Mouse (Mus musculus): ENCODE data around the gene Rtbdn. TPM values are rescaled to one million over a fixed set of nuclear protein-coding genes. Genes with fewer than 3 reads are reported as not detected.

Rtbdn gene
- total and polyA plus RNA-seq, 2 experiments from 2014 or later = 3.5 to 10.4 TPM

DNA sequence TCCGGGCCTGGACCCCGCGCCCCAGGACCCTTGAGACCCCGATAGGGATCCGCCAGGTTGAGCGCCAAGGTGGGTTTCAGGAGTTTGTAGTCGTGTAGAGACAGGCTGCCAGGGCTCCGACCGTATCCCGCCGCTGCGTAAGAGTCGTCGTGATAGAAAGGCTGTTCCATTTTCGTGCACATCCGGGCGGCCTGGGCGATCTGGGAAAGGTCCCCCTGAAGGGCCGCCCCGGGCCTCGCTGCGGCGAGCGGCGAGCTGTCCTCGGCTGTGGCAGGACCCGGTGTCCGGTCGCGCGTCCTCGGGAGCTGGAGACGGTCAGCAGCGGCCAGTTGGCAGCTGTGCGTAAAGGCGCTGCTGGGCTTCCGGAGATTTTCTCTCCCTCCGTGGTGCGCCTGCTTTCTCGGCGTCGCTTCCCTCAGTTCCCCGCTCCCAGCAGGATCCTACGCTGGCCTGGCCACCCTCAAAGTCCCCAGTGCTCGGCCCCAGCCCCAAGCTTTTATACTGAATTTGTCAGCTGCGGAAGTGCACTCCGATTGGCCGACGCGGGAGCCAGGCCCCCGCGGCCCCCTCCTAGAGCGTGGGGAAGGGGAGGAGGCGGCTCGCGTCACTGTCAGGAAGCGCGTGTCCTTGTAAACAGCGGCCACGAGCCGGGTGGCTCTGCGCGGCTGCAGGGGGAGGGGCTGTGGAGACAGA, 31.6 kb downstream of the Rtbdn start, which contains the start of gene Junb:
Gene Junb, minus strand, starts transcription at position 471 of the 693 bp plus-strand sequence.
- peaks cover 19% of the 10 kb centered on the region; the same call in 1 of the 2 replicates for H3K4me1 ChIP-seq (ENCODE audit: insufficient read depth)
- peak; percentile 59 for ATAC-seq

DNA sequence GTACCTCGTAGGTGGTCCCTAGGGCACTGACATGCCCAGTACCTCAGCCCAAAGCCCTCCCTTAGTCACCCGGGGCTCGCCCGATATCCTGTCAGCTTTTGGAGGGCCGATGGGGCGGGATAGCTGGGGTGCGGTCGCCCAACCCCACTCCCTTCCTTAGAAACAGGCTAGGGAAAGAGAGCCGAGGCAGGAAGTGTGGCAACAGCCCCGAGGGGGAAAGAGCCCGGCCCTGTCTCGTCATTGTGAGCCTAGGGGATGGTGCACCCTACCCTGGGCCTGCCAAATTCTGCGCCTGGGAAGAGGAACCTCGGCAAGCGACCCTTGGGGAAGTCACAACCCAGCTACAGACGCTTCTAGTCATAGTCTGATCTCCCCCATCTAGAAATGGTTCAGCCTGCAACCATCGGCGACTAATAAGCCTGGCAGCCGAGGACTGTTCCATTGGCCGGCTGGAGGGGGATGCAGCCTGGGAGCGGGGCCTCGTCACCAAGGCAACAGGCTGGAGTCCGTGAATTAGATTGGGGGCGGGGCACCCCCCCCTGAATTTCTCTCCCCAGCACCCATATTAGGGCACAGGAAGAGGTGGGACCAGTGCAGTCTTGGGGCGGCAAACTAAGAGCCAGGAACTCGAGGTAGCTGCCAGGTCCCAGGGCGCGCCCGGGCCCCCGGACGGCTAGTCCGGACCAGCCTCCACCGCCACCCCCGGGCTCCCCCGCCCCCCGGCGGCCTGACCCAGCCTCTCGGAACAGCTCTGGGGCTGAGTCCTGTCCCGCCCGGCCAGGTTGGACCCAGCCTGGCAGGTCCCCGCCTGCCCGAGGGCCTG, 33.0 kb downstream of the Rtbdn start:
- Histone ChIP-seq H3K4me1 (ENCODE audit: insufficient read depth) (peaks cover 22% of the 10 kb centered on the region; the same call in 1 of the 2 replicates), H3K9ac (peak overlapping the region; percentile 44), H3K4me2 (ENCODE audit: low read depth) (peak overlapping the region; percentile 81), H3K36me3 (ENCODE audit: insufficient read depth) (0 out of 2 replicates have a peak, but pooled peaks cover 4% of the 10 kb centered on the region), H3K4me3 (ENCODE audit: low read depth, low read length) (peak overlapping the region; percentile 35), H3K9me3 (ENCODE audit: low read length) (no peaks in the 10 kb centered on the region), H3K27ac (ENCODE audit: low read depth, low read length) (peak overlapping the region; percentile 47; the same call in 1 of the 2 replicates), H3K27me3 (ENCODE audit: insufficient read depth, low read length) (no peaks in the 10 kb centered on the region)
- ATAC-seq = peak; percentile 67
- 5% methylated on average over 41 of the region's 42 CpGs for WGBS
- TF ChIP-seq CTCF (IDR thresholded peaks at IDR 0.05; ENCODE audit: low read depth) = no peak
- peak; percentile 93 for DNase-seq

More for the DNA sequence above, 31.6 kb downstream of the Rtbdn start, which contains the start of gene Junb:
- H3K4me3 ChIP-seq (ENCODE audit: low read depth, low read length) = peak within 1 kb of the TSS; percentile 49
- no peaks in the 10 kb centered on the region for H3K27me3 ChIP-seq (ENCODE audit: insufficient read depth, low read length)
- no peaks in the 10 kb centered on the region for H3K9me3 ChIP-seq (ENCODE audit: low read length)
- H3K4me2 ChIP-seq (ENCODE audit: low read depth) = peak within 1 kb of the TSS; percentile 81
- peaks cover 9% of the 10 kb centered on the region for H3K36me3 ChIP-seq (ENCODE audit: insufficient read depth)
- no peak for TF ChIP-seq CTCF (IDR thresholded peaks at IDR 0.05; ENCODE audit: low read depth)
- peak within 1 kb of the TSS; percentile 71 for H3K27ac ChIP-seq (ENCODE audit: low read depth, low read length)
- WGBS = 3% methylated on average over 63 of the region's 63 CpGs
- peak; percentile 93 for DNase-seq
- peak within 1 kb of the TSS; percentile 58 for H3K9ac ChIP-seq

DNA sequence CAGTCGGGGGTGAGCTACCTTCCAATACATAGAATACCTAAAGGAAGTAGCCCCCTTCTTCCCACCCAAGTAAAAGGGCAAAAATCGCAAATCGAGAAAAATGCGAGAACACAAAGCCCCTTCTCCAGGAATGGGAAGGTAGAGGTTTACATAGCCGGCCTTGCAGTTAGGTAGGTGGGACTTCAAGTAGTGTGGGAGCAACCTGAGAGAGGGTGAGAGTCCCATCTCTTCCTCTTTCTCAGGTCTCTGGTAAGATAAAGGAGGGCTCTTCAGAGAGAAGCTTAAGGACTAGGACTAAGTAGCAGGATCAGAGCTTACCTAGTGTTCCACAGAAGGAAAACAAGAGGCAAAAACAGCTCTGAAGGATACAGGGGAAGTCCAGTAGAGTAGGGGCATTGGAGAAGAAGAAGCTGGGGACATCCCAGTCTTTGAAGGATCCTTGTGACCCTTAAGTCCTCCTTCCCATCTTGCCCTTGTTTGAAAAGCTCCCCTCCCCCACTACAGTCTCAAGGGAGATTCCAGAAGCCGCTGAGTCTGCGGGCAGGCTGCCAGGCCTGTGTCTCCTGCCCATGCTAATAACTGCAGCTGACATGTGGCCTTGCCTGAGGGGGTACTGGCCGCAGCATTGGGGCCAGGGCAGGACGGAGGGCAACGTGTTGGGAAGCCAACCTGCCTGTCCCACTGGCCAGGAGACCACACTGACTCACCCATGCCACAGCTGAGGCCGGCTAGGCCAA, 34.0 kb downstream of the Rtbdn start:
- Histone ChIP-seq H3K9ac (no peak overlapping the region), H3K4me2 (ENCODE audit: low read depth) (peak overlapping the region; percentile 81), H3K27me3 (ENCODE audit: insufficient read depth, low read length) (no peaks in the 10 kb centered on the region), H3K36me3 (ENCODE audit: insufficient read depth) (no peaks in the 10 kb centered on the region), H3K9me3 (ENCODE audit: low read length) (no peaks in the 10 kb centered on the region), H3K27ac (ENCODE audit: low read depth, low read length) (0 out of 2 replicates have a peak overlapping the region, but pooled peaks have one; percentile 40), H3K4me3 (ENCODE audit: low read depth, low read length) (no peak overlapping the region), H3K4me1 (ENCODE audit: insufficient read depth) (peaks cover 29% of the 10 kb centered on the region; the same call in 1 of the 2 replicates)
- ATAC-seq (no peak), DNase-seq (peak; percentile 34)
- no peak for TF ChIP-seq CTCF (IDR thresholded peaks at IDR 0.05; ENCODE audit: low read depth)
- WGBS = 33% methylated on average over 11 of the region's 11 CpGs

DNA sequence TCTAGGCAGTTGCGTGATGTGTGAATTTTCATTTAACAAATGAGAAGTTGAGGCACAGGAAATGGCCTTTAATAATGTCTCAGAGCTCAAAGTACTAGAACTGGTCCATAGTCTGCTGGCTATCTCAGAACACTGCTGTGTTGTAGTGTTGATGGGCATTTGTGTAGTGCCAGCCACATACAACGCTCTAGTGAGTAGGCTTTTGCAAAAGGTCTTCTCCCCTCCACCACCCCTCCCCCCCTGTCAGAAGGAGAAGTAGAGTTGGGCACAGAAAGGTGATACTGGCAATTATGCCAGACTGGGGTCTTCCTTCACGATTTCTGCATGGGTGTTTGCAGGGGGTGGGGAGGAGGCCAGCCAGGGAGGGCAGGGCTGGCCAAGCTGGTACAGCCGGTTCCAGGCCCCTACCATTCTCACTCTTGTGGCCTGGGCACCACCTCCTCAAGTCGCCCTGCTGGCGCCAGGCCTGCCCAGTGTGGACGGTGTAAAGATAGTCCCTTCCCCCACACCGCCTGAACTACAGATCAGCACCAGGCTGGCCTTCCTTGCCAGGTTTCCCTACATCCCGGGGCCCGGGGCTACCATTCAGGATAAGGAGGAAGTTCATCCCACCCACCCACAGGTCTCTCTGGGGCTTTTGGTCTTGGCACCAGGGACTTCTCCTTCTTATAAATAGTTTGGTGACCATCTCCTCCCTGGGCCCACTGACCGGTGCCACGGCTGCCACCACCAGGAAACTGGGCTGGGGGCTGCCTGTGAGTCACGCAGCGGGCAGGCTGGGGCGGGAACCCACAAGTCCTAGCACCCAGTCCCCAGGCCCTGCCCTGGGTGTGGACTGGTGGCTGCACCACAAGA, 35.1 kb downstream of the Rtbdn start:
- H3K36me3 ChIP-seq (ENCODE audit: insufficient read depth) = no peaks in the 10 kb centered on the region
- no peak overlapping the region for H3K4me3 ChIP-seq (ENCODE audit: low read depth, low read length)
- no peak for ATAC-seq
- no peak overlapping the region for H3K9ac ChIP-seq
- H3K4me2 ChIP-seq (ENCODE audit: low read depth) = no peak overlapping the region
- peaks cover 28% of the 10 kb centered on the region; the same call in 1 of the 2 replicates for H3K4me1 ChIP-seq (ENCODE audit: insufficient read depth)
- H3K27ac ChIP-seq (ENCODE audit: low read depth, low read length) = no peak overlapping the region
- WGBS = 75% methylated on average over 15 of the region's 15 CpGs
- no peak for TF ChIP-seq CTCF (IDR thresholded peaks at IDR 0.05; ENCODE audit: low read depth)
- no peak for DNase-seq
- no peaks in the 10 kb centered on the region for H3K9me3 ChIP-seq (ENCODE audit: low read length)
- no peaks in the 10 kb centered on the region for H3K27me3 ChIP-seq (ENCODE audit: insufficient read depth, low read length)

DNA sequence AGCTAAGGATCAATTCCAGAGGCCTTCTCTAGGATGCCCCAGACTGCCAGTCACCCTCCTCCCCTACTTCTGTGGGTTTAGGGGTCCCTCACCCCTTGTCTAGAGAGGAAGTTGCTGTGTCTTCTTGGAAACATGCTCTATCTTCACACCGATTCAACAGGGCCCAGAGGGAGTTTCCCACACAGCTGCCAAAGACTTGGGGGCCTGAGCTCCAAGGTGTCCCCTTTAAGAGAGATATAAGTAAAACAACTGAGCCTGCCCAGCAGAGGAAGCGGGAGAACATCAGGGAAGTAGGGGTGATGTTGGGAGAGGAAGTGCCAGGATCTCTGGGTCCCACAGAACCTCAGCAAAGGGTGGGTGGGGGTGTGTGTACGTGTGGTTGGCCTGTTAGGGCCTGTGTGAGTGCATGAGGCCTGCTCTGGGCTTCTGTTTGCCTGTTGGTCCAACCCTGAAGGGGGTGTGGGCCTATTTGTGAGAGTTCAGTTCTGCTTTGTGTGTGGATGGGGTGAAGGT, 35.8 kb downstream of the Rtbdn start:
- 70% methylated on average over 3 of the region's 3 CpGs for WGBS
- ATAC-seq = no peak
- H3K4me1 ChIP-seq (ENCODE audit: insufficient read depth) = peaks cover 24% of the 10 kb centered on the region; the same call in 1 of the 2 replicates

More for the DNA sequence above, 35.8 kb downstream of the Rtbdn start:
- H3K27me3 ChIP-seq (ENCODE audit: insufficient read depth, low read length) = no peaks in the 10 kb centered on the region
- no peak for DNase-seq
- H3K4me3 ChIP-seq (ENCODE audit: low read depth, low read length) = no peak overlapping the region
- no peak overlapping the region for H3K27ac ChIP-seq (ENCODE audit: low read depth, low read length)
- H3K9me3 ChIP-seq (ENCODE audit: low read length) = no peaks in the 10 kb centered on the region
- no peak overlapping the region for H3K4me2 ChIP-seq (ENCODE audit: low read depth)
- TF ChIP-seq CTCF (IDR thresholded peaks at IDR 0.05; ENCODE audit: low read depth) = no peak
- no peaks in the 10 kb centered on the region for H3K36me3 ChIP-seq (ENCODE audit: insufficient read depth)
- no peak overlapping the region for H3K9ac ChIP-seq
